Mouse (Mus musculus) kidney, postnatal 10 days (tissue): ENCODE measurements around the gene Eif4enif1.

Experiments used
- DNase-seq: peaks from one replicate; pipeline ENCODE4 v3.0.0; 2021; ENCODE audit warnings: mixed read lengths

Gene Eif4enif1

DNA sequence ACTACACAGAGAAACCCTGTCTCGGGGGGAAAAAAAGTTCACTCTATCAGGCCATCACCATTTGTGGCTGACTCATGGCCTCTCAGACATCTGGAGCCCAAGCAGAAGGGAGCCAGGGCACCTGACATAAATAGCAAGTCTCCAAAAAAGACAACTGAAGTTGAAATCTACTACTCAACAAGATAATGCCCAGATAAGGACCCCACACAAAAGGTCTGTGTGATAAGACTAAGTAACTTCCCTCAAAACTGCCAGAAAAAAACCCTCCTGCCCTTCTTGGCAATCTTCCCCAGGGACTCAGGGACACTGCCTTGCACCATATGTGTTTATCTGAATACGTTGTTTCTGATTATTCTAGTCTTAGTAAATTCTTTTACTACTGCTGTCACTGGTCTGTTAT is 77.5 kb downstream of the Eif4enif1 start:
- peak; percentile 1 for DNase-seq

DNA sequence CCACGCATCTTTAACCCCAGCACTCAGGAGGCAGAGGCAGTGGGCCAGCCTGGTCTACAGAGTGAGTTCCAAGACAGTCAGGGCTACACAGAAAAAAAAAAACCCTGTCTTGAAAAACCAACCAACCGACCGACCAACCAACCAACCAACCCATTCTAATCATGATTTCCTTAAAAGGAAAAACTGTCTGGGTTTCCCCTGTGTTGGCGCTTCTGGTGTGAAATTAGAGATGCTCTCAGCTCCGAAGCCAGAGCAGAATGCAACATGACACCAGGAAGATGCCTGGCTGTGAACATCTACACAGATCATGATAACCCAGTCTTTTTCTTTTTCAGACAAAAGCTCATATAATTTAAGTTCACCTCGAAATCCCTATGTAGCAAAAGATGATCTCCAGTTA is 80.7 kb downstream of the Eif4enif1 start:
- no peak for DNase-seq

DNA sequence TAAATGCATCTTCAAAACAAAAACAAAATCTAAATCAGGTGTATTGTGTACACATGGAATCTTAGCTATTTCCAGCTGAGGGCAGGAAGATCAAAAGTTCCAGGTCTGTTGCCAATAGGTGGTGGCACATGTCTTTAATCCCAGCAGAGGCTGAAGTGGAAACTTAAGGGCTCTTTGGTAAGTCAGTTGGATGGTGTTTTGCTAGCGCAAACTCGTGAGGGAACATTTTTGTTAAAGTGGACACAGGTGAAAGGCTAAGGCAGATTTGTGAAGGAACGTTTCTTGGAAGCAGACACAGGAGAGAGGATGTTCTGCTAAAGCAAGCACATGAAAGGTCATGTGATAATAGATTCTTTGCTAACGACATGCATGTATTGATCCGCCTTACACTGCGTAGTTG is 81.5 kb downstream of the Eif4enif1 start:
- DNase-seq, result no peak

DNA sequence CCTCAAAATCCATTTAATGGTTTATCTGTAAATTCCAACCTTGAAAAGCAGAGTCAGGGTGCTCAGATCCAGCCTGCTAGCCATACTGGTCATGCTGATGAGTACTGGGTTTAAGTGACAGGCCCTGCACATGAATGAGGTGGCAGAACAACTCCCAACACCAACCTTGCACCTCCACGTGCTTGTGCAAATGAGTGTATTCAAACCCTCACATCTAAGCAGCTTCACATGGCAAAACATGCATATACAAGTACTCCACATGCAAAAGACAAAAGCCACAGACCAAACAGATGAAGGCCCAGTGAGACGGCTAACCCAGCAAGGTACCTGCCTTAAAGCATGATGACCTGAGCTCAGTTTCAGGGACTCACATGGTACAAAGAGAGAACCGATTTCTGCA is 83.7 kb downstream of the Eif4enif1 start:
- DNase-seq, result no peak

DNA sequence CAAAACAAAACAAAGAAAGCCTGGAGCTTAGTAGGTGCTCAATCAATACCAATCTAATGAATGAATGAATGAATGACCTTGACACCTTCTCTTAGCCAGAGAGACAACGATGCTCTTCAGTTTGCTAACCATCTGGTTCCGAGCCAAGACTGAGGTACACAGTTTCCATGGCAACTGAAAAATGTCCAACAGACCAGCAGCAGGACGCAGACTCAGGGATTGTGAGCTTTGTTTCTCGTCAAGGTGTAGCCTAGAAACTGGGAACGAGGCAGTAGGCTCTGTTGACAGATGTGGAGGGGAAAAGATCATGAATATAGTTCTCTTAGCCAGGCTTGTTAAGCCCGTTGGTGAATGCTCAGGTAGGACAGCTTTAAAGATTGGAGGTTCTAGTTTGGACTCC is 84.9 kb downstream of the Eif4enif1 start:
- no peak for DNase-seq

DNA sequence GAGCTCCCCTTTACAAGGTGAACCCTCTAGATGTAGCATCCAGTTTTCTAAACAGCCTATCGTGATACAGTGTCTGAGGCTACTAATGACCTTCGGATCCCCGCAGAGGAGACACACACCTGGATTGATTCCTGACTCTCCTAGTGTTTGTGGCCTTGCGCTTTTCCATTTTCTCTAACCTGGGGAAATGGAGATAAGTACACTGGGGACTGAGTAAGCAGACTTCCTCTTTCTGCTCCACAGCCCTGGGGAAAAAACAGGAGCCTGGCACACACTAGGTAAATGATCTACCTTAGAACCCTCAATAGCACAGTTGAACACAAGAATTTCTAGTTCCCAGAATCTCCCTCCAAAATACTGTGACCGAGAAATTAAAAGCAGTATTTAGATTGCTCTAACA is 85.7 kb downstream of the Eif4enif1 start:
- peak; percentile 48 for DNase-seq

DNA sequence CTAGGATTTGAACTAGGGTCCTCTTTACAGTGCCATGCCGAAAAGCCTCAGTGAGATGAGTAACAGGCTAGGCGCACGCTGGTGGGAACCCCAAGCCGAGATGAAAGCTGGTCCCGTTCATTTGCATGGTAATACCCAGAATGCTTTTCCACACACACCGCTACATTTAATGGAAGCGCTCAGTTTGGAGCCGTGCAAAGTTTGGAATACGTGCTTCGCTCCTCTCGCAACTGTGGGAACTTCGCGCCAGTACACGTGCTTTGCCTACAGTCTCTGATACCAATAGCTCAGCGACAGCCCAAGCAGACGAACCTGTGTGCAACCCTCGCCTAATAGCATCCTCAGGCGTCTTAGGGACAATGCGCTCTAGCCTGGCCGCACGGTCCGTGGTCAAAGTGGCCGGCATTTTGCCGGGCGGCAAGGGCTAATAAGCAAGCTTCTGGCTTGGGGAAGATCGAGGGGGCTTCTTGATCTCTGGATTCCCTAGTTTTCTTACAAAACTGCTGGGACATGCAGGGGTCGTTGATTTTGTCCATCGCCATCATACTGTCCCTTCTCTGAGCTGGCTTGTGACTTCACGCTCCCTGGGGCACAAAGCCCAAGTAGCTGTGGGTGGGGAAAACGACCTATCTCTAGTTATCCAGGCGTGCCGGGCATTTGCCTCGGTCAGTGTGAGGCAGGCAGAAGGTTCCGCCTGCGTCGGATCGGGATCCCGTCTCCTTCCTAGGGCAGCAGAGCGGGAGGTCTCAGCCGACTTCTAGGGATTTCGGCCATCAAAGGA is 86.5 kb downstream of the Eif4enif1 start, which contains the start of gene Patz1:
Gene Patz1, plus strand, starts transcription at position 354 of the 781 bp plus-strand sequence.
- peak; percentile 61 for DNase-seq

DNA sequence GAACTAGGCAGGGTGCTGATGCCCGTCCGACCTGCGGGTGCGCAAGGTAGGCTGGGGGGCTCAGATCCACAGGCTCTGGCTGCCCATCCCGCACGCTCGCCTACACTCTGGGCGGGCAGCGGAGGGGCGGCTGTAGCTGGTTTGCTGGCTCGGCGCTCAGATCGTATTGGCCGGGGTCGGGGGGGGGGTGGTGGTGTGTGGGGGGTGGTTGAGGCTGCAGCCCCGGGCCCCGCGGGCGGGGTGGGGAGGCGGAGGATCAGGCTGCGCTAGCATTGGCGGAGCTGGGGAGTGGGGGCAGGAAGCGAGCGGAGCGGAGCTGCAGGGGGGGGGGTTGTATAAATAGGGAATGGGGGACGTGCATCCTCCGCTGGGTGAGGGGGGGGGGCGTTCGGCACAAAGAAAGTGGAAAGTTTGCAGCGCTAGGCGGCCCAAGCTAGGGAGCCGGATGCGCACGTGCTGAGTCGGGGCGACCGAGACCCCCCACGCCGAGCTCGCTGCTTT is 87.2 kb downstream of the Eif4enif1 start:
- DNase-seq, result peak; percentile 92

DNA sequence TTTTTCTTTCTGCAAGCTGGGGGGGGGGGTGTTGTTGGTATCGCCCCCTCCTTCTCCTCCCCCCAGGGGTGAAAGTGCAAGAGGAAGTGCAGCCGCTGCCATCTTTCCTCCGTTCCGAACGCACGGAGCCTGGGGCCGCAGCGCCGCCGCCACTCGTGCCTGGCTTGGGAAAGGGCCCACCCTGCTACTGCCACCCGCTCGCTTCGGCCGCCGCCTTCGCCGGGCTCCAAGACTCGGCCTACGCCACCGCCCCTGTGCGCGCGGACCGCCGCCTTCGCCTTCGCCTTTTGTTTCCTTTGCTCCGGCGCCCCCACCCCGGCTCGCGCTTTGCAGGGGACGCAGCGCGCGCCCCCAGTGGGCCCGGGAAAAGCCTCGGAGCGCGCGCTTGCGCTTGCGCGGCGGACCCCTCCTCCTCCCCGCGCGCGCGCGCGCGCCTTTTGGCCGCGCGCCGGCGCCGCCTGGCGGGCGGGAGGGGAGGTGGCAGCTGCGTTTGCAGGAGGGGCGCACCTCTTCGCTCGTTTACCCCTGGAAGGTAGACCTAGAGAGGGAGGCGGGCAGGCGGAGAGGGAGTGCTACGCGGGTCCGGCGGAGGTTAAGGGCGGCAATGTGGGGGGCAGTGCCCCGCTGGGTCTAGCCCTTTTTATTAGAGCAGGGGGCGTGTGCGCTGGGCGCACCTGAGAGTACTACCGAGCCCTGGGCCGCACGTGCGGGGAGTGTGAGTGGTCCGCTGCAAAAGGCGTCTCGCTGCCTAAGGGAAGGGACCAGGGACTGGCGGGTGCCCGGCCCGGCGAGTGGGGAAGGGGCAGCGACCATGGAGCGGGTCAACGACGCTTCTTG is 87.8 kb downstream of the Eif4enif1 start:
- peak; percentile 92 for DNase-seq

DNA sequence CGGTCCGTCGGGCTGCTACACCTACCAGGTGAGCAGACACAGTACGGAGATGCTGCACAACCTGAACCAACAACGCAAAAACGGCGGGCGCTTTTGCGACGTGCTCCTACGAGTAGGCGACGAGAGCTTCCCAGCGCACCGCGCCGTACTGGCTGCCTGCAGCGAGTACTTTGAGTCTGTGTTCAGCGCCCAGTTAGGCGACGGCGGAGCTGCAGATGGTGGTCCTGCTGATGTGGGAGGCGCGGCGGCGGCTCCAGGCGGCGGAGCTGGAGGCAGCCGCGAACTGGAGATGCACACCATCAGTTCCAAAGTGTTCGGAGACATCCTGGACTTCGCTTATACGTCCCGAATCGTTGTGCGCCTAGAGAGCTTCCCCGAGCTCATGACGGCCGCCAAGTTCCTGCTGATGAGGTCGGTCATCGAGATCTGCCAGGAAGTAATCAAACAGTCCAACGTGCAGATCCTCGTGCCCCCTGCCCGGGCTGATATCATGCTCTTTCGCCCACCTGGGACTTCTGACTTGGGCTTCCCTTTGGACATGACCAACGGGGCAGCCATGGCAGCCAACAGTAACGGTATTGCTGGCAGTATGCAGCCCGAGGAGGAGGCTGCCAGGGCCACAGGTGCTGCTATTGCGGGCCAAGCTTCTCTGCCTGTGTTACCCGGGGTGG is 88.6 kb downstream of the Eif4enif1 start:
- peak; percentile 71 for DNase-seq

DNA sequence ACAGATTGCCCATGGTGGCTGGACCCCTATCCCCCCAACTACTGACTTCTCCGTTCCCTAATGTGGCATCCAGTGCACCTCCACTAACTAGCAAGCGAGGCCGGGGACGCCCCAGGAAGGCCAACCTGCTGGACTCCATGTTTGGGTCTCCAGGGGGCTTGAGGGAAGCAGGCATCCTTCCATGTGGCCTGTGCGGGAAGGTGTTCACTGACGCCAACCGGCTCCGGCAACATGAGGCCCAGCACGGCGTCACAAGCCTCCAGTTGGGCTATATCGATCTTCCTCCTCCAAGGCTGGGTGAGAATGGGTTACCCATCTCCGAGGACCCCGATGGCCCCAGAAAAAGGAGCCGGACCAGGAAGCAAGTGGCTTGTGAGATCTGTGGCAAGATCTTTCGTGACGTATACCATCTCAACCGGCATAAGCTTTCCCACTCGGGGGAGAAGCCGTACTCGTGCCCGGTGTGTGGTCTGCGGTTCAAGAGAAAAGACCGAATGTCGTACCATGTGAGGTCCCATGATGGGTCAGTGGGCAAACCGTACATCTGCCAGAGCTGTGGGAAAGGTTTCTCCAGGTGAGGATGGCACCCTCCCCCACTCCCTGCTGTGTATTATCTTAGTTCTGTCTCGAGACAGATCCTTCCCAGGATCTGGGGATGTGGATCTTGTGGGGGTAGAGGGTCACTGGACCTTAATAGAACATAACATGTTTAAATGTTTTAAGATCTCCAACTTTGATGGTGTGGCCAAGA is 89.3 kb downstream of the Eif4enif1 start:
- DNase-seq, result peak; percentile 40

DNA sequence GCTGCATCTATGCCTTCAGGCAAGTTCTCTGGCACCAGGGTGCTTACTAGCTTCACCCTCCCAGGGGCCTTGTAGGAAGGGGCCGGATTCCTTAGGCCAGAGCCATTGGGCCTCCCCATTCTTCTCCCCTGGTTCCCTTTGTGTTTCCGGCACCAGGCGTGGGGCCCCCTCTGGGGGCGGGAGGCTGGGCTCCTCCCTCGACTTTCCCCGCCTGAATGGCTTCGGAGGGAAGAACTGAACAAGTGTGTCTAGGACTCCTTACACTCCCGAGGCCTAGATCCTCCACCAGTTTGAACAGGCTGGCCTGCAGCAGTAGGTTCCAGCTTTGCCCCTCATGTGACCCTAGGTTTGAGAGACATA is 89.8 kb downstream of the Eif4enif1 start:
- DNase-seq, result peak; percentile 81

DNA sequence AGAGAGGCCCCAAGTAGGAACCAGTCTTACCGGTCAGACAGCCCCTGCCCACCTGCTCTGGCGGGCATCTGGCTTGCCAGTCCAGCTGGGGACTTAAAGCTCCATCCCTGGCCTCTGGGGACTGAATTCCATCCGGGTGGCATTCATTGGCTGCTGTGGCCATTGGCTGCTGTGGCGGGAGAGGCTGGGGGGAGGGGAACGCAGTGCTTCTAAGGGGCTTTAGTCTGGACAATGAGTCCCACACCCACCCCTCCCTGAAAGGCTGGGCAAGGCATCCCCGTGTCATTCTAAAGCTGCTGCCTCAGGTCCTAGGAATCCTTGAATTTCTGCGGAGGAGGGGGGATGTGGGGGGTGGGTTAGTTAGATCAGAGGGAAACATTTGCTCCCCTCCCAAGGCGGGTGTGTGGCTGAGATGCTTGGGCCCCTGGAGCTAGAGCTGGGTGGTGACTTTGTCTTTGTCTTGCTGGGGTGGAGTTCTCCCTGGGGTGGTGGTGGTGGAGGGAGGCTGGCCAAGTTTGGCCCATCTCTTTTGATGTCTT is 90.6 kb downstream of the Eif4enif1 start:
- DNase-seq, result peak; percentile 78

DNA sequence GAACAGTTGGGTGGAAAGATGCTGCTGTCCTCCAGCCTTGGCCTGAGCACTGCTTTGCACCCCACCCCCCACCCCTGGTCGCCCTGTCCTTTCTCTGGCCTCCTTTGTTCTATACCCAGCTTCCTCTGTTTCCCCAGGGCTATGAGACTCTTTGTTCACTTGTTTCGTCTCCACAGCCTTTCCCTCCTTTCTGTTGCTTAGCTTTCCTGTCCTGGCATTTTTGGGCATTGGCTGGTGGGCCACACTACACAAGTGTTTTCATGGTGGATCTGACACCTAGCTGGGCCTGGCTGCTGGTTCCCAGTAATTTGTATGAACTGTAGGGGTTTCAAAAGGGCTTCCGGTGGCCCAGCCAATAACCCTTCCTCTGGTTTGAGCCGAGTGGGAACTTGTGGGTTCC is 91.2 kb downstream of the Eif4enif1 start:
- no peak for DNase-seq
